Mouse (Mus musculus) spleen, adult 2 months (tissue): ENCODE results near the gene Gse1.

Experiments
- CTCF ChIP-seq: fragments of 200-500 bp; IDR thresholded peaks from 2 replicates; pipeline ENCODE4 v1.5.1; 2011; ENCODE audit warnings: mild to moderate bottlenecking, inconsistent platforms; ENCODE audit not compliant: insufficient read depth, insufficient read length, insufficient replicate concordance; ENCODE audit errors: extremely low read depth
- POLR2A ChIP-seq: fragments of 200-500 bp; IDR thresholded peaks from 2 replicates; pipeline ENCODE4 v1.6.1; 2011; ENCODE audit warnings: low read depth, low read length, inconsistent platforms

DNA sequence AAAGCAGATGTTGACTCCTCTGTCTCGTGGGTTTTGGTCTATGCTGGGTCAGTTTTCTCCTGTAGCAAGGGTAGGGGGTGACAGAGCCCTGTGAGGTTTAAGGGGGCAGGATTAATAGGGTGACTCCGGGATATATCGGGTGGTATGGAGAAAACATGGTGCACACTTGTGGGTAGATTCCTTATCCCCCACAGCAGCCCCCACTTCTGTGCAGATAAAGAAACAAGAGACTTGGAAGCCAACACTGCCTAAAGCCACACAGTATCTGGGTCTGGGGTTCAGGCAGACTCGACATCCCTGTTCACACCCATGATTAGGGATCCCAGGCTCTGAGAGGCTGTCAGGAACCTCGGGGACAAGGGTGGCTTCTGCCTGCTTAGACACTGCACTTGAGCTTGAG lies 192.0 kb downstream of the Gse1 start:
- TF ChIP-seq CTCF (no peak), POLR2A (no peak)
